Mouse (Mus musculus): ENCODE measurements around the gene Wwox. TPM values are rescaled to one million over a fixed set of nuclear protein-coding genes. Genes with fewer than 3 reads are reported as not detected.

Wwox gene
- polyA plus RNA-seq, 1 experiment from 2014 or later: 16.3 TPM

- DNase-seq (ENCODE audit: low spot score): peak; percentile 86
- H3K9ac ChIP-seq (ENCODE audit: low read depth, low read length): 0 out of 2 replicates have a peak overlapping the region, but pooled peaks have one; percentile 19
- ATAC-seq (replicated peaks; ENCODE audit: low FRiP score, low read depth): peak; percentile 73
Measured at GRCm38 (mm10) chr8:114707538-114708138, 268.2 kb downstream of the Wwox start.

GRCm38 (mm10) chr8:114715318-114716070 is 276.0 kb downstream of the Wwox start:
- Histone ChIP-seq H3K4me1 (replicated peaks; ENCODE audit: insufficient read depth, low read length) (no peaks in the 10 kb centered on the region), H3K4me3 (replicated peaks; ENCODE audit: low read depth, low read length) (no peak overlapping the region), H3K9me3 (replicated peaks; ENCODE audit: low read length) (no peaks in the 10 kb centered on the region), H3K9ac (ENCODE audit: low read depth, low read length) (no peak overlapping the region), H3K4me2 (ENCODE audit: low read length) (no peak overlapping the region), H3K27ac (no peak overlapping the region), H3K27me3 (ENCODE audit: insufficient read depth, low read length) (no peaks in the 10 kb centered on the region), H3K36me3 (ENCODE audit: insufficient read depth, low read length) (no peaks in the 10 kb centered on the region)
- no peak for ATAC-seq (replicated peaks; ENCODE audit: low FRiP score, low read depth)
- WGBS: 41% methylated on average over 13 of the region's 13 CpGs
- TF ChIP-seq CTCF (IDR thresholded peaks at IDR 0.05; ENCODE audit: low read depth): peak; percentile 67
- DNase-seq (ENCODE audit: low spot score): peak; percentile 24

More at GRCm38 (mm10) chr8:114707538-114708138, 268.2 kb downstream of the Wwox start:
- H3K4me2 ChIP-seq (ENCODE audit: low read length): peak overlapping the region; percentile 48
- no peak for TF ChIP-seq CTCF (IDR thresholded peaks at IDR 0.05; ENCODE audit: low read depth)
- H3K4me3 ChIP-seq (replicated peaks; ENCODE audit: low read depth, low read length): peak overlapping the region; percentile 24; the same call in 1 of the 2 replicates
- peaks cover 6% of the 10 kb centered on the region; the same call in 1 of the 2 replicates for H3K4me1 ChIP-seq (replicated peaks; ENCODE audit: insufficient read depth, low read length)
- no peaks in the 10 kb centered on the region for H3K36me3 ChIP-seq (ENCODE audit: insufficient read depth, low read length)
- H3K27me3 ChIP-seq (ENCODE audit: insufficient read depth, low read length): no peaks in the 10 kb centered on the region
- no peak overlapping the region for H3K27ac ChIP-seq
- no peaks in the 10 kb centered on the region for H3K9me3 ChIP-seq (replicated peaks; ENCODE audit: low read length)
- 11% methylated on average over 15 of the region's 15 CpGs for WGBS

GRCm38 (mm10) chr8:114716546-114717255 is 277.2 kb downstream of the Wwox start:
- no peaks in the 10 kb centered on the region for H3K4me1 ChIP-seq (replicated peaks; ENCODE audit: insufficient read depth, low read length)
- no peaks in the 10 kb centered on the region for H3K27me3 ChIP-seq (ENCODE audit: insufficient read depth, low read length)
- H3K27ac ChIP-seq: no peak overlapping the region
- H3K4me3 ChIP-seq (replicated peaks; ENCODE audit: low read depth, low read length): no peak overlapping the region
- H3K9ac ChIP-seq (ENCODE audit: low read depth, low read length): no peak overlapping the region
- H3K4me2 ChIP-seq (ENCODE audit: low read length): no peak overlapping the region
- 33% methylated on average over 14 of the region's 14 CpGs for WGBS
- no peaks in the 10 kb centered on the region for H3K36me3 ChIP-seq (ENCODE audit: insufficient read depth, low read length)
- ATAC-seq (replicated peaks; ENCODE audit: low FRiP score, low read depth): no peak; the same call in 1 of the 2 replicates
- peak; percentile 65 for DNase-seq (ENCODE audit: low spot score)
- TF ChIP-seq CTCF (IDR thresholded peaks at IDR 0.05; ENCODE audit: low read depth): no peak
- no peaks in the 10 kb centered on the region for H3K9me3 ChIP-seq (replicated peaks; ENCODE audit: low read length)

GRCm38 (mm10) chr8:114718821-114719220 is 279.4 kb downstream of the Wwox start:
- no peak overlapping the region for H3K4me3 ChIP-seq (replicated peaks; ENCODE audit: low read depth, low read length)
- ATAC-seq (replicated peaks; ENCODE audit: low FRiP score, low read depth): no peak
- H3K4me2 ChIP-seq (ENCODE audit: low read length): no peak overlapping the region
- H3K9ac ChIP-seq (ENCODE audit: low read depth, low read length): no peak overlapping the region
- H3K4me1 ChIP-seq (replicated peaks; ENCODE audit: insufficient read depth, low read length): no peaks in the 10 kb centered on the region
- H3K9me3 ChIP-seq (replicated peaks; ENCODE audit: low read length): no peaks in the 10 kb centered on the region
- 89% methylated on average over 4 of the region's 4 CpGs for WGBS
- no peak for TF ChIP-seq CTCF (IDR thresholded peaks at IDR 0.05; ENCODE audit: low read depth)
- DNase-seq (ENCODE audit: low spot score): no peak
- no peaks in the 10 kb centered on the region for H3K36me3 ChIP-seq (ENCODE audit: insufficient read depth, low read length)
- no peaks in the 10 kb centered on the region for H3K27me3 ChIP-seq (ENCODE audit: insufficient read depth, low read length)
- no peak overlapping the region for H3K27ac ChIP-seq

- H3K9me3 ChIP-seq (replicated peaks; ENCODE audit: low read length): no peaks in the 10 kb centered on the region
- no peaks in the 10 kb centered on the region for H3K27me3 ChIP-seq (ENCODE audit: insufficient read depth, low read length)
- no peak overlapping the region for H3K9ac ChIP-seq (ENCODE audit: low read depth, low read length)
- H3K4me2 ChIP-seq (ENCODE audit: low read length): no peak overlapping the region
- no peak overlapping the region for H3K4me3 ChIP-seq (replicated peaks; ENCODE audit: low read depth, low read length)
- DNase-seq (ENCODE audit: low spot score) (peak; percentile 76), ATAC-seq (replicated peaks; ENCODE audit: low FRiP score, low read depth) (no peak)
- no peaks in the 10 kb centered on the region for H3K36me3 ChIP-seq (ENCODE audit: insufficient read depth, low read length)
- no peaks in the 10 kb centered on the region for H3K4me1 ChIP-seq (replicated peaks; ENCODE audit: insufficient read depth, low read length)
- H3K27ac ChIP-seq: no peak overlapping the region
- WGBS: 16% methylated on average over 5 of the region's 5 CpGs
- no peak for TF ChIP-seq CTCF (IDR thresholded peaks at IDR 0.05; ENCODE audit: low read depth)
Measured at GRCm38 (mm10) chr8:114722611-114723010, 283.2 kb downstream of the Wwox start.

Measured in kidney, postnatal 0 days (tissue).